Mouse (Mus musculus) adrenal gland, adult (tissue): Measurements from ENCODE around the gene Ak6.

Experiments
- DNase-seq, 2 experiments: peaks; one replicate each; pipeline ENCODE4 v3.0.0; 2022 to 2023; ENCODE audit warnings: low spot score in 1 of 2; ENCODE audit not compliant: inconsistent age in 2 of 2

The Ak6 gene

GRCm38 (mm10) chr13:100659864-100660456 is 9.2 kb downstream of the Ak6 start:
- DNase-seq = peak; percentile 31 to 72

GRCm38 (mm10) chr13:100669291-100670022 is 18.7 kb downstream of the Ak6 start, which contains the start of gene Ccdc125:
TSS of gene Ccdc125 (plus strand) at chr13:100669717.
- DNase-seq = peak; percentile 18 to 71

- DNase-seq = no peak
These were observed 19.5 kb downstream of the Ak6 start for GRCm38 (mm10) chr13:100670181-100670741.

GRCm38 (mm10) chr13:100675936-100676635 is 25.3 kb downstream of the Ak6 start:
- DNase-seq = no peak

- no peak for DNase-seq
These were observed 30.8 kb downstream of the Ak6 start for GRCm38 (mm10) chr13:100681615-100682014.

- no peak for DNase-seq
These were observed 32.1 kb downstream of the Ak6 start for GRCm38 (mm10) chr13:100682837-100683236.

- no peak for DNase-seq
These were observed 33.6 kb downstream of the Ak6 start for GRCm38 (mm10) chr13:100684355-100684754.

- DNase-seq = no peak
These were observed 36.7 kb downstream of the Ak6 start for GRCm38 (mm10) chr13:100687513-100687912.

- DNase-seq = no peak
These were observed 46.8 kb downstream of the Ak6 start for GRCm38 (mm10) chr13:100697541-100697940.

GRCm38 (mm10) chr13:100698866-100699265 is 48.1 kb downstream of the Ak6 start:
- no peak for DNase-seq

- DNase-seq = no peak
These were observed 52.7 kb downstream of the Ak6 start for GRCm38 (mm10) chr13:100703468-100703867.

- DNase-seq = no peak
These were observed 55.4 kb downstream of the Ak6 start for GRCm38 (mm10) chr13:100706206-100706605.

- no peak for DNase-seq
These were observed 64.7 kb downstream of the Ak6 start for GRCm38 (mm10) chr13:100715467-100715866.
